Mouse (Mus musculus) left cerebral cortex, postnatal 36 days (tissue): ENCODE results near the gene Gm13119. TPM values are rescaled to one million over a fixed set of nuclear protein-coding genes. Genes with fewer than 3 reads are reported as not detected.
"Not testable (repeated sequence)": the region's sequence is repeated elsewhere in the genome, so short reads cannot be mapped to it uniquely, and the experiment has no call there.

ENCODE experiments used
- DNase-seq, 2 experiments: peaks; one replicate each; pipeline ENCODE4 v3.0.0; 2021 to 2022; ENCODE audit warnings: low spot score in 2 of 2, mixed read lengths in 1 of 2
- intact Hi-C: fragments of 180-260 bp; cut with DNase I; formaldehyde crosslinking; loops from one replicate; pipeline ENCODE4 v1.15.1; 2025
- total RNA-seq, 2 experiments: library from RNA; stranded (reverse); gene quantifications; 2 replicates each; pipeline ENCODE4 v1.2.3; 2021

Gene Gm13119
- not detected for total RNA-seq

GRCm38 (mm10) chr4:144357642-144358041 lies at the start of gene Gm13119:
Gene Gm13119, plus strand, starts transcription at chr4:144357942.
- intact Hi-C loops, DNase-seq: not testable (repeated sequence)

DNA sequence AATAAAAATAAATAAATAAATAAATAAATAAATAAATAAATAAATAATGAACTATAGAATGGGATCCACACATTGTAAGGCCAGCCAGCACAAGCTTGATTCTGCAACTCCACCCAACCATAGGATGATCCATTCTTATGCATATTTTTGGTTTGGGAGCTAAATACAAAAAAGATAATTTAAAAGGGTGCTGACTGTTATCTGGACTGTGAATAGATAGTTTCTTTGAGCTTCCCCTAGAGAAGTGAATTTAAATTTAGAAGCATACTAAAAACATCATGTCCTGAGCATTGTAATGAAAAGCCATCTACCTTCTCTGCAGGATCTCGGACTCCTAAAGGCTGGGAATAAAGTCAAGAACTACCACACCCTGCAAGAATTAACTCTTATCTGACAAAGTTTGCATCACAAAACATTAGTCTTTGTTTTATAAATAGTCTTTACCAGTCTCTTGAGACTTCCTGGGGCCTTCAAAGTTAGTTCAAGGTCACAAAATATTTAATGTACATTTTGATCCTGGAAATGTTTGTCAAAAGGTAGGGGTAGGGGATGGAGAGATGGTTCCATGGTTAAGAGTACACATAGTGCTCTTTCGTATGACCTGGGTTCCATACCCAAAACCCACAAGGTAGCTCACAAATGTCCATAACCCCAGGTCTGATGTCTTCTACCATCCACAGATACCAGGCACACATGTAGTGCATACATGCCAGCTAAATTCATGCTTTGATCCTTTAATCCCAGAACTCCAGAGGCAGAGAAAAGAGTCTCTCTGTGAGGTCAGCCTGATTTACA lies 44.9 kb upstream of the Gm13119 start:
- intact Hi-C loops, DNase-seq: not testable (repeated sequence)

DNA sequence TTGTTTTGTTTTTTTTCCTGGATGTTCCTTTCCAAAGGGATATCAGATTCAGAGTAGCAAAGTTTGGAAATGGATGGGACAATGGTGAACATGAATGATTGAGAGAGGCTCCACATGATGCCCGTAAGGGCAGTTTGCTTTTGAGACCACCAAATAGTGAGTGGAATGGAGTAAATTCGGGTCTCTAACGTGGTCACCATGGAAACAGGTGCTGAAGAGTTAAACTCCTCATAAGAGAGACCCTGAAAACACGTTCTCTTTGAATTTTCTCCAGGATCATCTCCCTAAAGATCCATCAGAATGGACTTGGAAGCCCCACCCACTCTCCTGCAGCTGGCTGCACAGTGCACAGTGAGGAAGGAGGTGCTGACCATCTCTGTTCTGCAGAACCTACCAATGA lies 27.8 kb upstream of the Gm13119 start, which contains the start of gene Gm13128:
TSS of gene Gm13128 (plus strand) at position 301 of the 400 bp plus-strand sequence.
- intact Hi-C loops = not testable (repeated sequence)

DNA sequence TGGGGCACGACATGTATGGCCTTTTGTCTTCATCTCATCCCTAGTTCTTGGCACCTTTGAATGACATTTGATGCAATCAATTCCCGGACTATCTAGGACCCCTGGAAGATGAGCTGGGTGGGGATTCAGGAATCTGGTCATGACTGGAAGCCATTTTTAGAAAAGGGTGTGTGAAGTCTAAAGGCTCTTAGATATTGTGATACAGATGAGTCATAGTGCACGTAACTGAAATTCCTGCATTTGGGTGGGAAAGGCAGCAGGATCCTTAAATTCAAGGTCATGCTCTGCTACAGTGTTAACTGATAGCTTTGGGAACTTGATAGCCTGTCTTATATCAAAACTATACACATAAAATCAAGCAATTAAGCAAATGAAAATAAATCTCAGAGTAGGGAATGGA lies 21.9 kb upstream of the Gm13119 start:
- intact Hi-C loops, DNase-seq: not testable (repeated sequence)

More for the DNA sequence above, 27.8 kb upstream of the Gm13119 start, which contains the start of gene Gm13128:
- DNase-seq = not testable (repeated sequence)

- DNase-seq = no peak
- intact Hi-C loops = no loop called here
These were observed 20.2 kb downstream of the Gm13119 start, which contains the start of gene Pramef20 for GRCm38 (mm10) chr4:144377911-144378310. Gene Pramef20, minus strand, starts transcription at chr4:144377933.

DNA sequence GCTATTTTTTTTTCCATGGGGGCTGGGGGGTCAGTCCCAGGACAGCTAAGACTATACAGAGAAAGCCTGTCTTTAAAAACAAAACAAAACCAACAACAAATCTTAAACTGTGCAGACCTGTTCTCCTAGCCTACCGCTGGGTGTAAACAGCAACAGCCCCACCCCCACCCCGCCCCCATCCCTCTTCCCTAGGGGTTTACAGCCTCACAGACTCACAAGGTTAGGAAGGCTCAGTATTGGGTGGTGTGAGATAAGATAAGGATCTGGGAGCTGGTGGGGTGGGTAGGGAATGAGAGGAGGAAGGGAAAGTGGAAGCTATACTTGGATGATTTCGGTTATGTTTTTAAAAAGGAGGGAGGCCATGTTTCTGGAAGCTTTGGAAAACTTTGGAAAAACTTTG lies 38.6 kb downstream of the Gm13119 start:
- no peak for DNase-seq
- intact Hi-C loops = no loop called here

GRCm38 (mm10) chr4:144402712-144403111 lies 45.0 kb downstream of the Gm13119 start:
- intact Hi-C loops = no loop called here
- DNase-seq = no peak

GRCm38 (mm10) chr4:144404456-144405086 lies 46.8 kb downstream of the Gm13119 start:
- DNase-seq = no peak
- intact Hi-C loops = no loop called here

- intact Hi-C loops = no loop called here
- DNase-seq = no peak
These were observed 48.5 kb downstream of the Gm13119 start for GRCm38 (mm10) chr4:144406261-144406660.

GRCm38 (mm10) chr4:144408290-144408689 lies 50.5 kb downstream of the Gm13119 start, which contains the start of gene Pramef12:
Gene Pramef12, minus strand, starts transcription at chr4:144408464.
- DNase-seq = no peak
- intact Hi-C loops = no loop called here

Other genes with a start within 250 kb of the Gm13119 start
- not detected for gene Oog3, start 195.3 kb upstream of the Gm13119 start, total RNA-seq
- gene Oog2, start 167.2 kb upstream of the Gm13119 start, total RNA-seq = not detected
- not detected for gene C87977, start 144.6 kb upstream of the Gm13119 start, total RNA-seq
- gene Pramel5, start 77.5 kb upstream of the Gm13119 start, total RNA-seq = not detected
- gene Gm13128, start 27.7 kb upstream of the Gm13119 start, total RNA-seq = not detected
- not detected for gene Pramef20, start 20.0 kb downstream of the Gm13119 start, total RNA-seq
- gene Pramef12, start 50.5 kb downstream of the Gm13119 start, total RNA-seq = not detected
- gene 1700012P22Rik, start 80.8 kb downstream of the Gm13119 start, total RNA-seq = not detected
- not detected for gene Gm9944, start 95.4 kb downstream of the Gm13119 start, total RNA-seq
- not detected for gene Aadacl3, start 105.8 kb downstream of the Gm13119 start, total RNA-seq
- gene 9430007A20Rik, start 161.9 kb downstream of the Gm13119 start, total RNA-seq = not detected
- not detected for gene Gm13124, start 207.2 kb downstream of the Gm13119 start, total RNA-seq